Mouse (Mus musculus) fibroblast of lung, adult 2 months (primary cell): Measurements from ENCODE around the gene Siglecg.
"Not testable (repeated sequence)": the region's sequence is repeated elsewhere in the genome, so short reads cannot be mapped to it uniquely, and the experiment has no call there.

Source experiments
- DNase-seq: peaks from one replicate; pipeline ENCODE4 v3.0.0-alpha.2; 2011; ENCODE audit warnings: low read depth

The Siglecg gene

GRCm38 (mm10) chr7:43408131-43408553 lies at the start of gene Siglecg:
TSS of gene Siglecg (plus strand) at chr7:43408204.
- no peak for DNase-seq

DNA sequence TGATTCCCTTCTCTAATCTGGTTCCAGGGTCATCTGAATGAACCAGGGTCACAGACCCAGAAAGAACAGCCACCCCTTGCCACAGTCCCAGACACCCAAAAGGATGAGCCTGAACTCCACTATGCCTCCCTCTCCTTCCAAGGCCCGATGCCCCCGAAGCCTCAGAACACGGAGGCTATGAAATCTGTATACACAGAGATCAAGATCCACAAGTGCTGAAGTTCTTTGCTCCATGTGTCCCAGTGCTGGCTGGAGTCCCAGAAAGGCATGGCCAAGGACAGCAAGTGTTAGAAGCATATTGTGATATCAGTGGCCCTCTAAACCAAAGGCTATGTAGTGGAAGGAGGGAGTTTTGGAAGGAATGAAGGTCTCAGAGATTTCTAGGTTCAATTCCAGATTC lies 49.4 kb upstream of the Siglecg start:
- DNase-seq, result no peak

GRCm38 (mm10) chr7:43361442-43361841 lies 46.6 kb upstream of the Siglecg start:
- no peak for DNase-seq

GRCm38 (mm10) chr7:43362021-43362420 lies 46.0 kb upstream of the Siglecg start:
- DNase-seq, result peak; percentile 14

GRCm38 (mm10) chr7:43378226-43378625 lies 29.8 kb upstream of the Siglecg start:
- peak; percentile 33 for DNase-seq

GRCm38 (mm10) chr7:43392349-43393121 lies 15.5 kb upstream of the Siglecg start:
- DNase-seq, result no peak

GRCm38 (mm10) chr7:43399501-43399900 lies 8.5 kb upstream of the Siglecg start:
- peak; percentile 37 for DNase-seq

GRCm38 (mm10) chr7:43402718-43403117 lies 5.3 kb upstream of the Siglecg start:
- no peak for DNase-seq

DNA sequence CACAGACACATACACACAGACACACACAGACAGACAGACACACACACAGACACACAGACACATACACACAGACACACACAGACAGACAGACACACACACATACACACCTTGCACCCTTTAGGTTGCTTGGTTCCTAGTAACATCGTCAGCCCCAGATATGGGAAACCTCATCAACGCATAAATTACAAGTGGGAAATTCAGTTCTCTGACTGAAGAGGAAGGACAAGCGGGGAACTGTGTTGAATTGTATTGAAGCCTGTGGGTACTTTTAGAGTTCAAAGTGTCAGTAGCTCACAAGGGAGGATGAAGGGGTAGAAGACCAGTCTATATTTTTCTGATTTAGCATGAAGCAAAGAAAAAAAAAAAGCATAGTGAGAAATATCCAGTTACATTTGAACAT lies 431 bp upstream of the Siglecg start:
- DNase-seq, result no peak

- DNase-seq, result no peak
These were observed 1.1 kb downstream of the Siglecg start for GRCm38 (mm10) chr7:43409084-43409483.

DNA sequence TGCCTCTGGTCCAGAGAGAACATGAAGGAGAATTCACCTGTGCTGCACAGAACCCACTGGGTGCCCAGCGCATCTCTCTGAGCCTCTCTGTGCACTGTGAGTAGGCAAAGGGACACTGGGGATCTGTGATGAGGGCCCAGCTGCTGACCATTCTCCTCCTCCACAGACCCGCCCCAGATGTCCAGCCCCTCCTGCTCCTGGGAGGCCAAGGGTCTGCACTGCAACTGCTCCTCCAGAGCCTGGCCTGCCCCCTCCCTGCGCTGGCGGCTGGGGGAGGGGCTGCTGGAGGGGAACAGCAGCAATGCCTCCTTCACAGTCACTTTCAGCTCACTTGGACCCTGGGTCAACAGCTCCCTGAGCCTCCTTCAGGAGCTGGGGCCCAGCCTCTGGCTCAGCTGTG lies 3.7 kb downstream of the Siglecg start:
- not testable (repeated sequence) for DNase-seq

DNA sequence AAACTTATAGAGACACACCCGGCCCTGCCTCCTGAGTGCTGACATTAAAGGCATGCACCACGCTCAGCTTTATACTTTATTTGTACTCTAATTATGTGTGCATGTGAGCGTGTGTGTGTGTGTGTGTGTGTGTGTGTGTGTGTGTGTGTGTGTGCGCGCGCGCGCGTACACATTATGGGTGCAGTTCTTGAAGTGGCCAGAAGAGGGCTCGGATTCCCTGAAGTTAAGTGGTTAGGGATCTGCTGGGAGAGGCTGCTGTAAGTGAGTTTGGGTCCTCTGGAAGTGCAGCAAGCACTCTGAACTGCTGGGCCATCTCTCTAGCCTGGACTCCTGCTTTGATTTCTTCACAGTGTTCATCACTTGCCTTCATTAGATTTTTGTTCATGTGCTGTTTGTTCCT lies 9.3 kb downstream of the Siglecg start:
- no peak for DNase-seq

- peak; percentile 40 for DNase-seq
These were observed 15.1 kb downstream of the Siglecg start for GRCm38 (mm10) chr7:43422995-43423617.

- DNase-seq, result no peak
These were observed 16.1 kb downstream of the Siglecg start for GRCm38 (mm10) chr7:43423991-43424625.

- no peak for DNase-seq
These were observed 19.4 kb downstream of the Siglecg start, which contains the start of gene Lim2 for GRCm38 (mm10) chr7:43427406-43427805. TSS of gene Lim2 (plus strand) at chr7:43427670.

GRCm38 (mm10) chr7:43429500-43429899 lies 21.5 kb downstream of the Siglecg start:
- no peak for DNase-seq

DNA sequence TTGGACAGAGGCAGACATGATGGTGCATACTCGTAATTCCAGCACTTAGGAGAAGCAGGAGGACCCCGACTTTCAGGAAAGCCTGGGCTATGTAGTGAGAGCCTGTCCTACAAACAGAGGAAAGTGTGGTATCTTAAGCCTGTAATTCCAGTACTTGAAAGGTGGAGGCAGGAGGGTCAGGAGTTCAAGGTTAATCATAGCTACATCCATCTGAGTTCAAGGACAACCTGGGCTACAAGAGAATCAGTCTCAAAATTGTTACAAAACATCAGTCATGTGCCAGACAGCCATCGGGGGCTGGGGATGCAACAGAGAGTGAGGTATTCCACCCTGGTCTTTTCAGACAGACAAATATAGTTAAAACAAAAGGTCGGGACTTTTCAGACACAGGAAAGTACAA lies 24.9 kb downstream of the Siglecg start:
- no peak for DNase-seq

GRCm38 (mm10) chr7:43434676-43435075 lies 26.7 kb downstream of the Siglecg start:
- DNase-seq, result no peak

- no peak for DNase-seq
These were observed 28.6 kb downstream of the Siglecg start, which contains the start of gene Nkg7 for GRCm38 (mm10) chr7:43436341-43437255. TSS of gene Nkg7 (plus strand) at chr7:43437073.

DNA sequence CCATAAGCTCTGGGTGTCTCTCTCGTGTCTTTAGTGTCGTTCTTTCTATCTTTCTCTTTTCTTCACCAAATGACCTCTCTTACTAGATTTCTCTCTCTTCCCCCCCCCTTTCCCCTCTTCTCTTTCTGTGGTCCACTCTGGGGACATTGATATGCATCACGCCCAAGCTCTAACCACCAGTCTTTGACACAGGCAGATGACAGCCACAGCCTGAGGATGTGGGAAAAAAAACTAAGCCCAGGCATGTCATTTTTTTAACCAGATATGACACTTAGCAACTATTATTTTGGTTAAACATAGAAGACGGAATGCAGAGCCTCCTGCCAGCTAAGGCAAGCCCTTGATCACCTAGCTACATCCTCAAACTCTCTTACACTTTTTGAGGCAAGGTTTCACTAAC lies 30.6 kb downstream of the Siglecg start:
- DNase-seq, result no peak

DNA sequence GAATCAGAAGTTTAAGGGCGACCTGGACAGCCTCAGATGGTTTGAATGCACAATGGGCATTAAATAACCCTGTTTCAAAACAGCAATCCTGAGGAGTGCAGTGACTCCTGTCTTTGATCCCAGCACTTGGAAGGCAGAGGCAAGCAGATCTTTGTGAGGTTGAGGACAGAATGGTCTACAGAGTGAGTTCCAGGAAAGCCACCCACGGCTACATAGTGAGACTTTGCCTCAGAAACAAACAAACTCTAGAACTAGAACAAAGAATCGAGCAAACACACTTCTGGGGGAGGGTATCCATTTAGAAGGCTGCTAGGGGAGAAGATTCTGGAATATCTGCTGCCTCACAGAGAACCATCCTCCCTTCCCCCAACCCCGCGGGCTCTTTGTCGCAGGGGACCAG lies 32.5 kb downstream of the Siglecg start, which contains the start of gene Cldnd2:
Cldnd2 (plus strand) TSS at position 301 of the 400 bp plus-strand sequence.
- no peak for DNase-seq

GRCm38 (mm10) chr7:43441071-43441470 lies 33.1 kb downstream of the Siglecg start:
- DNase-seq, result no peak
